Mouse (Mus musculus) liver, postnatal 0 days (tissue): ENCODE results near the gene Gm28035.

ENCODE experiments used
- CTCF ChIP-seq: sonication (generic); IDR thresholded peaks from 2 replicates; pipeline ENCODE4 v1.5.1; 2016; ENCODE audit warnings: antibody characterized with exemption, low read depth
- EP300 ChIP-seq: IDR thresholded peaks from 2 replicates; pipeline ENCODE4 v1.6.1; 2016; ENCODE audit warnings: antibody characterized with exemption, low read depth, mild to moderate bottlenecking

GRCm38 (mm10) chr2:30281651-30282050 is 41.3 kb downstream of the Gm28035 start:
- no peak for TF ChIP-seq CTCF
- TF ChIP-seq EP300 = no peak
